25 mouse cellular contexts compared by ENCODE assay signal in the genomic region with DNA sequence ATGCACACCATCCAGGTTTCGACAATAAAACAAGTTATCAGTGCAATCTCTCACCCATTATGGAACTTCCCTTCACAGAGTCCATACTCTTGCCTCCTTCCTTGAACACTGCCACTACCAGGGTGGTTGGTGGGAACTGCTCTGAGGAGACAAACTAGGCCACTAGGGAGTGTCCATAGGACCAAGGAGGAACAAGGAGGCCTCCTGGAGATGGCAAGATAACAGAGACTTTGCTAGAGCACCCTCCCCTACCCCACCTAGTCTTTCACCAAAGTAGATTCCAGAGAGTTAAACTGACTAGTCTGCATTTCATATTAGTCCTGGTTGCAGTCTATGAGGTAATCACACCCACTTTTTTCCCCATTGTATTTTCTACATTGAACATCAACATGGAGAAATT. TPM values are rescaled to one million over a fixed set of nuclear protein-coding genes. Genes with fewer than 3 reads are reported as not detected.
DNase-seq lines count a peak whose midpoint lies in the region; ATAC-seq and TF ChIP-seq lines count a peak whose summit lies in the region.
"Had no signal": no experiment of that assay in that cellular context is flagged by ENCODE, and none has a peak within 500 bp of the region (broad histone marks: within the 10 kb centered on the region; RNA-seq: fewer than 3 reads in every experiment).

No protein-coding gene starts in this region.

- no peak for DNase-seq in heart, adult 2 months
- DNase-seq in heart, postnatal 14 days: no peak
- DNase-seq in stomach, postnatal 0 days (ENCODE audit: low spot score): no peak
- DNase-seq in thymus, postnatal 36 days: no peak
- DNase-seq in kidney, adult 9 months: no peak
- DNase-seq: cerebellum, adult 9-10 months; gastrocnemius, postnatal 36 days; kidney, adult 11 months; kidney, postnatal 14 days; left cerebral cortex, postnatal 4 days; lung, adult 18-20 months; retina, postnatal 1 day; thymus, postnatal 4 days had no signal

- no peak for TF ChIP-seq CTCF in heart, adult 2 months (IDR thresholded peaks at IDR 0.05)
- no peak for TF ChIP-seq CTCF in stomach, postnatal 0 days (IDR thresholded peaks at IDR 0.05; ENCODE audit: low read depth)

- peak overlapping the region; percentile 52 for H3K9ac ChIP-seq in heart, adult 2 months (ENCODE audit: low read depth, low read length)
- no peak overlapping the region for H3K9ac ChIP-seq in stomach, embryonic 16.5 days (ENCODE audit: low read length)
- no peak overlapping the region for H3K9ac ChIP-seq in stomach, postnatal 0 days (ENCODE audit: low read length)
- no peak overlapping the region for H3K9ac ChIP-seq in liver, embryonic 12.5 days
- H3K9ac ChIP-seq: forebrain, embryonic 13.5 days; heart, embryonic 12.5 days; hindbrain, embryonic 14.5 days had no signal

- H3K4me1 ChIP-seq in heart, adult 2 months (ENCODE audit: control insufficient read depth, insufficient read depth, low read length): peaks cover 3% of the 10 kb centered on the region; the same call in 1 of the 2 replicates
- H3K4me1 ChIP-seq in stomach, embryonic 16.5 days (ENCODE audit: control insufficient read depth, insufficient read depth, low read length): peaks cover 14% of the 10 kb centered on the region
- H3K4me1 ChIP-seq in stomach, postnatal 0 days (replicated peaks; ENCODE audit: control insufficient read depth, insufficient read depth): no peaks in the 10 kb centered on the region
- peaks cover 37% of the 10 kb centered on the region for H3K4me1 ChIP-seq in liver, embryonic 12.5 days

- TF ChIP-seq POLR2A in heart, adult 2 months (IDR thresholded peaks at IDR 0.05; ENCODE audit: insufficient read depth, low read depth, low read length): no peak

- intact Hi-C loops in heart, adult 2 months (cut with DNase I): loop anchor here (5.0 kb wide), 1 partner anchor 47 kb away; no protein-coding TSS in a partner anchor
- intact Hi-C loops in heart, postnatal 14 days (cut with DNase I): no loop called here

- H3K4me2 ChIP-seq in stomach, embryonic 16.5 days (ENCODE audit: low read depth, low read length): peak overlapping the region; percentile 14; the same call in 1 of the 2 replicates
- no peak overlapping the region for H3K4me2 ChIP-seq in stomach, postnatal 0 days (replicated peaks; ENCODE audit: low read depth)
- H3K4me2 ChIP-seq in liver, embryonic 12.5 days: peak overlapping the region; percentile 96
- H3K4me2 ChIP-seq: forebrain, embryonic 13.5 days; heart, embryonic 12.5 days; hindbrain, embryonic 14.5 days had no signal

- WGBS in heart, adult 2 months: 42% methylated on average over 1 of the region's 1 CpGs
- 96% methylated on average over 1 of the region's 1 CpGs for WGBS in stomach, embryonic 16.5 days
- 81% methylated on average over 1 of the region's 1 CpGs for WGBS in stomach, postnatal 0 days
- WGBS in liver, embryonic 12.5 days (ENCODE audit: insufficient replicate concordance): 41% methylated on average over 1 of the region's 1 CpGs

- no peak for TF ChIP-seq EP300 in heart, adult 2 months (IDR thresholded peaks at IDR 0.05; ENCODE audit: insufficient read depth, low read depth, low read length)
- TF ChIP-seq EP300 in stomach, postnatal 0 days (optimal IDR thresholded peaks at IDR 0.05): no peak

- no peaks in the 10 kb centered on the region for H3K36me3 ChIP-seq in heart, adult 2 months (ENCODE audit: control insufficient read depth, insufficient read depth, low read length)
- no peaks in the 10 kb centered on the region for H3K36me3 ChIP-seq in stomach, embryonic 16.5 days (ENCODE audit: control insufficient read depth, insufficient read depth, low read length)
- H3K36me3 ChIP-seq in stomach, postnatal 0 days (ENCODE audit: control insufficient read depth, insufficient read depth, low read length): no peaks in the 10 kb centered on the region; the same call in 1 of the 2 replicates
- no peaks in the 10 kb centered on the region for H3K36me3 ChIP-seq in liver, embryonic 12.5 days
- H3K36me3 ChIP-seq: heart, embryonic 12.5 days; midbrain, embryonic 10.5 days had no signal

- no peak overlapping the region; the same call in 1 of the 2 replicates for H3K27ac ChIP-seq in heart, adult 2 months
- no peak overlapping the region for H3K27ac ChIP-seq in stomach, embryonic 16.5 days (ENCODE audit: low read length)
- H3K27ac ChIP-seq in stomach, postnatal 0 days (replicated peaks): no peak overlapping the region
- no peak overlapping the region for H3K27ac ChIP-seq in liver, embryonic 12.5 days
- H3K27ac ChIP-seq: forebrain, embryonic 13.5 days; hindbrain, embryonic 14.5 days; macrophage; midbrain, embryonic 10.5 days had no signal

- no peaks in the 10 kb centered on the region for H3K9me3 ChIP-seq in stomach, embryonic 16.5 days (replicated peaks; ENCODE audit: control insufficient read depth, low read length)
- H3K9me3 ChIP-seq in stomach, postnatal 0 days (ENCODE audit: control insufficient read depth, low read length): no peaks in the 10 kb centered on the region
- no peaks in the 10 kb centered on the region for H3K9me3 ChIP-seq in liver, embryonic 12.5 days (replicated peaks)
- H3K9me3 ChIP-seq: forebrain, embryonic 13.5 days; heart, embryonic 12.5 days; midbrain, embryonic 10.5 days had no signal

- no peaks in the 10 kb centered on the region; the same call in 1 of the 2 replicates for H3K79me2 ChIP-seq in heart, adult 2 months (replicated peaks; ENCODE audit: control insufficient read depth, insufficient read depth, low read length)

- peak overlapping the region; percentile 5; the same call in 1 of the 2 replicates for H3K4me3 ChIP-seq in heart, adult 2 months
- no peak overlapping the region for H3K4me3 ChIP-seq in stomach, embryonic 16.5 days (replicated peaks; ENCODE audit: low read length)
- no peak overlapping the region for H3K4me3 ChIP-seq in stomach, postnatal 0 days (ENCODE audit: low read depth, low read length)
- H3K4me3 ChIP-seq in liver, embryonic 12.5 days: no peak overlapping the region; the same call in 1 of the 2 replicates
- H3K4me3 ChIP-seq: forebrain, embryonic 13.5 days; heart, embryonic 12.5 days; midbrain, embryonic 10.5 days had no signal

- no peaks in the 10 kb centered on the region for H3K27me3 ChIP-seq in heart, adult 2 months (ENCODE audit: control insufficient read depth, insufficient read depth, low read length)
- no peaks in the 10 kb centered on the region for H3K27me3 ChIP-seq in stomach, embryonic 16.5 days (ENCODE audit: control insufficient read depth, insufficient read depth, low read length)
- no peaks in the 10 kb centered on the region for H3K27me3 ChIP-seq in stomach, postnatal 0 days (ENCODE audit: control insufficient read depth, insufficient read depth, low read length)
- H3K27me3 ChIP-seq in liver, embryonic 12.5 days (replicated peaks): peaks cover 51% of the 10 kb centered on the region

- no peak for ATAC-seq in stomach, embryonic 16.5 days (ENCODE audit: insufficient read depth, low FRiP score)
- ATAC-seq in stomach, postnatal 0 days (ENCODE audit: low FRiP score, low TSS enrichment): no peak
- ATAC-seq in liver, embryonic 12.5 days: no peak
- no peak for ATAC-seq in CD4-positive, CD25-positive, alpha-beta regulatory T cell, adult 4 months
- ATAC-seq: forebrain, embryonic 13.5 days had no signal

RNA-seq across cellular contexts. Expression of gene Dgat2, which starts 2.4 kb away (rescaled TPM):
- total RNA-seq in heart, adult 2 months (2021): 100 to 1,000 TPM; 309 to 376 TPM
- polyA plus RNA-seq in heart, adult 2 months (2012; rRNA removed): 347 and 390 TPM in 2 replicates
- total RNA-seq in heart, postnatal 14 days (2021): 100 to 1,000 TPM; 256 to 300 TPM
- 103 and 124 TPM in 2 replicates for polyA plus RNA-seq in stomach, embryonic 16.5 days (2015; fragmentation: Nextera tagmentation; extraction: Ambion mirVana)
- 307 and 320 TPM in 2 replicates for polyA plus RNA-seq in stomach, postnatal 0 days (2015; fragmentation: Nextera tagmentation; extraction: Ambion mirVana)
- polyA plus RNA-seq in liver, embryonic 12.5 days (2016; fragmentation: Nextera tagmentation; extraction: Ambion mirVana): 57.5 and 59.3 TPM in 2 replicates
- 1 to 10 TPM; 3.1 to 4.4 TPM for polyA plus RNA-seq in CD4-positive, CD25-positive, alpha-beta regulatory T cell, adult 4 months (2017; shearing (Covaris generic))

RNA-seq across cellular contexts. Expression of gene Uvrag, which starts 39.2 kb away (rescaled TPM):
- total RNA-seq in heart, adult 2 months (2021): 10 to 100 TPM; 21.0 to 22.1 TPM
- polyA plus RNA-seq in heart, adult 2 months (2012; rRNA removed): 5.9 and 9.1 TPM in 2 replicates
- 10 to 100 TPM; 28.2 to 28.3 TPM for total RNA-seq in heart, postnatal 14 days (2021)
- polyA plus RNA-seq in stomach, embryonic 16.5 days (2015; fragmentation: Nextera tagmentation; extraction: Ambion mirVana): 14.4 and 14.8 TPM in 2 replicates
- polyA plus RNA-seq in stomach, postnatal 0 days (2015; fragmentation: Nextera tagmentation; extraction: Ambion mirVana): 9.8 and 10.7 TPM in 2 replicates
- 13.5 and 15.1 TPM in 2 replicates for polyA plus RNA-seq in liver, embryonic 12.5 days (2016; fragmentation: Nextera tagmentation; extraction: Ambion mirVana)
- 1 to 10 TPM; 5.7 to 9.5 TPM for polyA plus RNA-seq in CD4-positive, CD25-positive, alpha-beta regulatory T cell, adult 4 months (2017; shearing (Covaris generic))

RNA-seq across cellular contexts. Expression of gene Mogat2, which starts 58.3 kb away (rescaled TPM):
- not detected for total RNA-seq in heart, adult 2 months (2021)
- 0.47 TPM in 1 of 2 replicates, not detected in the other for polyA plus RNA-seq in heart, adult 2 months (2012; rRNA removed)
- not detected for total RNA-seq in heart, postnatal 14 days (2021)
- polyA plus RNA-seq in stomach, embryonic 16.5 days (2015; fragmentation: Nextera tagmentation; extraction: Ambion mirVana): 31.3 and 33.7 TPM in 2 replicates
- 8.7 and 9.4 TPM in 2 replicates for polyA plus RNA-seq in stomach, postnatal 0 days (2015; fragmentation: Nextera tagmentation; extraction: Ambion mirVana)
- 28.8 and 33.9 TPM in 2 replicates for polyA plus RNA-seq in liver, embryonic 12.5 days (2016; fragmentation: Nextera tagmentation; extraction: Ambion mirVana)
- not detected for polyA plus RNA-seq in CD4-positive, CD25-positive, alpha-beta regulatory T cell, adult 4 months (2017; shearing (Covaris generic))
- total RNA-seq: gastrocnemius, postnatal 36 days; heart, postnatal 36 days; left cerebral cortex, adult 18-20 months; midbrain, postnatal 0 days; neutrophil, adult 5-6 weeks had no signal

Comparison
In these comparisons a context has a peak if more than half of its experiments do, and no peak if none do; other contexts are left out.
1. RNA of gene Dgat2, which starts 2.4 kb away (polyA plus RNA-seq): 347 to 390 TPM in heart, adult 2 months, 307 to 320 TPM in stomach, postnatal 0 days, 103 to 124 TPM in stomach, embryonic 16.5 days and 57.5 to 59.3 TPM in liver, embryonic 12.5 days; 3.1 to 4.4 TPM in CD4-positive, CD25-positive, alpha-beta regulatory T cell, adult 4 months; every median in the first group is over 10 times any median in the second.